Mouse (Mus musculus): ENCODE measurements around the gene Neo1.

- TF ChIP-seq POLR2A (IDR thresholded peaks at IDR 0.05; ENCODE audit: borderline replicate concordance, control insufficient read depth, low read depth, low read length) (no peak), CTCF (IDR thresholded peaks at IDR 0.05; ENCODE audit: control insufficient read depth, insufficient read depth, low read length) (no peak)
Observed at GRCm38 (mm10) chr9:58979034-58979433, 57.2 kb downstream of the Neo1 start.
